Mouse (Mus musculus) heart, adult 2 months (tissue): ENCODE measurements at regions not wholly inside any gene's neighbourhood (a gene's known extent, or its start where the extent isn't known, plus 50 kb on each side); places are given as distances from the start of the nearest gene placed in this dataset.

Source experiments
- CTCF ChIP-seq: fragments of 200-600 bp; IDR thresholded peaks from 2 replicates; pipeline ENCODE4 v1.8.1; 2022; ENCODE audit warnings: antibody characterized with exemption, mild to moderate bottlenecking, moderate library complexity
- EP300 ChIP-seq: fragments of 200-500 bp; IDR thresholded peaks from 2 replicates; pipeline ENCODE4 v1.6.1; 2011; ENCODE audit warnings: low read depth, low read length, control low read depth; ENCODE audit not compliant: insufficient read depth
- POLR2A ChIP-seq: fragments of 200-500 bp; IDR thresholded peaks from 2 replicates; pipeline ENCODE4 v1.6.1; 2011; ENCODE audit warnings: mild to moderate bottlenecking, low read depth, low read length, control low read depth; ENCODE audit not compliant: insufficient read depth

- no peak for TF ChIP-seq CTCF
- TF ChIP-seq POLR2A: no peak
- TF ChIP-seq EP300: no peak
Observed at GRCm38 (mm10) chr11:33039854-33040792, 107.1 kb downstream of the Fgf18 start.
